Mouse (Mus musculus): ENCODE data around the gene Nadsyn1. TPM values are rescaled to one million over a fixed set of nuclear protein-coding genes. Genes with fewer than 3 reads are reported as not detected.

Gene Nadsyn1
- polyA plus RNA-seq (2014; fragmentation: Illumina TruSeq; extraction: RNeasy Lipid Tissue Mini Kit (QIAGEN cat#74804); ENCODE audit: low read depth, low replicate concordance) = 6.0 TPM

GRCm38 (mm10) chr7:143822375-143823265 lies at the start of gene Nadsyn1, which contains the start of gene Dhcr7:
Gene Nadsyn1 (minus strand): TSS chr7:143822849.
Gene Dhcr7 (plus strand): TSS chr7:143823145.

GRCm38 (mm10) chr7:143866538-143866937 lies 43.9 kb upstream of the Nadsyn1 start, which contains the start of gene Gm498:
Gene Gm498 (plus strand): TSS chr7:143866838.

GRCm38 (mm10) chr7:143783996-143784829 lies 38.4 kb downstream of the Nadsyn1 start, which contains the start of gene Mrgpre:
Gene Mrgpre (minus strand): TSS chr7:143784500.

GRCm38 (mm10) chr7:143766893-143767292 lies 55.8 kb downstream of the Nadsyn1 start, which contains the start of gene Mrgprg:
Gene Mrgprg (minus strand): TSS chr7:143766993.

GRCm38 (mm10) chr7:143756125-143757026 lies 66.3 kb downstream of the Nadsyn1 start, which contains the start of gene Osbpl5:
Gene Osbpl5 (minus strand): TSS chr7:143756985.

Other genes starting within 250 kb of the Nadsyn1 start
- 17.2 TPM for gene Cars, start 222.8 kb downstream of the Nadsyn1 start, polyA plus RNA-seq (2014; fragmentation: Illumina TruSeq; extraction: RNeasy Lipid Tissue Mini Kit (QIAGEN cat#74804); ENCODE audit: low read depth, low replicate concordance)
- gene Tnfrsf26, start 194.1 kb downstream of the Nadsyn1 start, polyA plus RNA-seq (2014; fragmentation: Illumina TruSeq; extraction: RNeasy Lipid Tissue Mini Kit (QIAGEN cat#74804); ENCODE audit: low read depth, low replicate concordance) = 1.8 TPM
- gene Tnfrsf22, start 173.2 kb downstream of the Nadsyn1 start, polyA plus RNA-seq (2014; fragmentation: Illumina TruSeq; extraction: RNeasy Lipid Tissue Mini Kit (QIAGEN cat#74804); ENCODE audit: low read depth, low replicate concordance) = 8.9 TPM
- gene Tnfrsf23, start 137.0 kb downstream of the Nadsyn1 start, polyA plus RNA-seq (2014; fragmentation: Illumina TruSeq; extraction: RNeasy Lipid Tissue Mini Kit (QIAGEN cat#74804); ENCODE audit: low read depth, low replicate concordance) = 3.7 TPM
- 2.7 TPM for gene Osbpl5, start 65.9 kb downstream of the Nadsyn1 start, polyA plus RNA-seq (2014; fragmentation: Illumina TruSeq; extraction: RNeasy Lipid Tissue Mini Kit (QIAGEN cat#74804); ENCODE audit: low read depth, low replicate concordance)
- not detected for gene Mrgprg, start 55.9 kb downstream of the Nadsyn1 start, polyA plus RNA-seq (2014; fragmentation: Illumina TruSeq; extraction: RNeasy Lipid Tissue Mini Kit (QIAGEN cat#74804); ENCODE audit: low read depth, low replicate concordance)
- gene Mrgpre, start 38.3 kb downstream of the Nadsyn1 start, polyA plus RNA-seq (2014; fragmentation: Illumina TruSeq; extraction: RNeasy Lipid Tissue Mini Kit (QIAGEN cat#74804); ENCODE audit: low read depth, low replicate concordance) = 0.58 TPM
- 100 TPM for gene Dhcr7, start 296 bp upstream of the Nadsyn1 start, polyA plus RNA-seq (2014; fragmentation: Illumina TruSeq; extraction: RNeasy Lipid Tissue Mini Kit (QIAGEN cat#74804); ENCODE audit: low read depth, low replicate concordance)
- not detected for gene Gm498, start 44.0 kb upstream of the Nadsyn1 start, polyA plus RNA-seq (2014; fragmentation: Illumina TruSeq; extraction: RNeasy Lipid Tissue Mini Kit (QIAGEN cat#74804); ENCODE audit: low read depth, low replicate concordance)
- 1.7 TPM for gene Shank2, start 179.1 kb upstream of the Nadsyn1 start, polyA plus RNA-seq (2014; fragmentation: Illumina TruSeq; extraction: RNeasy Lipid Tissue Mini Kit (QIAGEN cat#74804); ENCODE audit: low read depth, low replicate concordance)

All from adrenal gland, adult 10 weeks (tissue).